Comparison of ENCODE assay signal across 26 mouse cellular contexts in genomic region chr13:20503371-20503770, GRCm38 (mm10).
A peak's percentile ranks its signal among the peaks of the same experiment; 100 is the strongest.
DNase-seq lines count a peak whose midpoint lies in the region; ATAC-seq lines count a peak whose summit lies in the region.
"Had no signal": no experiment of that assay in that cellular context is flagged by ENCODE, and none has a peak within 500 bp of the region (broad histone marks: within the 10 kb centered on the region; RNA-seq: fewer than 3 reads in every experiment).

No protein-coding gene starts in this region.

- peak; percentile 40 for DNase-seq in cerebellum, adult 11-12 months
- DNase-seq in cerebellum, adult 8-10 months = no peak
- peak; percentile 71 for DNase-seq in brain, adult 2 months (ENCODE audit: low read depth, low spot score)
- DNase-seq in cerebellum, adult 9-10 months = peak; percentile 48
- peak; percentile 57 to 75 for DNase-seq in cerebellum, postnatal 14 days
- DNase-seq in embryonic facial prominence, embryonic 10.5 days (ENCODE audit: low spot score) = no peak
- no peak for DNase-seq in heart, embryonic 10.5 days (ENCODE audit: low spot score)
- DNase-seq: adrenal gland, postnatal 10 days; adrenal gland, postnatal 36 days; B cell, adult 2 months; embryo, embryonic 11 days; gastrocnemius, postnatal 25 days; heart, adult 18-20 months; kidney, adult 11 months; kidney, adult 8-10 months had no signal

- H3K4me1 ChIP-seq in embryonic facial prominence, embryonic 10.5 days = no peaks in the 10 kb centered on the region
- peaks cover 13% of the 10 kb centered on the region for H3K4me1 ChIP-seq in forebrain, embryonic 13.5 days
- H3K4me1 ChIP-seq in heart, embryonic 10.5 days = peaks cover 6% of the 10 kb centered on the region; the same call in 1 of the 2 replicates
- H3K4me1 ChIP-seq: forebrain, embryonic 10.5 days; intestine, embryonic 15.5 days; kidney, embryonic 15.5 days had no signal

- no peak overlapping the region for H3K27ac ChIP-seq in embryonic facial prominence, embryonic 10.5 days (replicated peaks)
- H3K27ac ChIP-seq in forebrain, embryonic 13.5 days = no peak overlapping the region
- no peak overlapping the region for H3K27ac ChIP-seq in heart, embryonic 10.5 days
- H3K27ac ChIP-seq: forebrain, embryonic 10.5 days; hindbrain, embryonic 12.5 days; hindbrain, embryonic 15.5 days; intestine, embryonic 15.5 days; kidney, embryonic 15.5 days had no signal

- no peak overlapping the region for H3K9ac ChIP-seq in forebrain, embryonic 13.5 days
- H3K9ac ChIP-seq: hindbrain, embryonic 12.5 days; hindbrain, embryonic 15.5 days; intestine, embryonic 15.5 days; kidney, embryonic 15.5 days had no signal

- no peaks in the 10 kb centered on the region for H3K27me3 ChIP-seq in embryonic facial prominence, embryonic 10.5 days (replicated peaks; ENCODE audit: low read depth, poor library complexity, severe bottlenecking)
- H3K27me3 ChIP-seq in forebrain, embryonic 13.5 days = no peaks in the 10 kb centered on the region
- no peaks in the 10 kb centered on the region for H3K27me3 ChIP-seq in heart, embryonic 10.5 days (ENCODE audit: insufficient read depth, poor library complexity, severe bottlenecking)
- H3K27me3 ChIP-seq: CH12.LX; hindbrain, embryonic 12.5 days; hindbrain, embryonic 15.5 days; intestine, embryonic 15.5 days; kidney, embryonic 15.5 days; Patski had no signal

- 90% methylated on average over 3 of the region's 3 CpGs for WGBS in embryonic facial prominence, embryonic 10.5 days
- 59% methylated on average over 3 of the region's 3 CpGs for WGBS in forebrain, embryonic 13.5 days
- WGBS in heart, embryonic 10.5 days = 90% methylated on average over 3 of the region's 3 CpGs

- H3K4me2 ChIP-seq in forebrain, embryonic 13.5 days = no peak overlapping the region
- H3K4me2 ChIP-seq: heart, embryonic 11.5 days; hindbrain, embryonic 12.5 days; hindbrain, embryonic 15.5 days; intestine, embryonic 15.5 days; kidney, embryonic 15.5 days had no signal

- no peak overlapping the region for H3K4me3 ChIP-seq in embryonic facial prominence, embryonic 10.5 days
- no peak overlapping the region for H3K4me3 ChIP-seq in forebrain, embryonic 13.5 days
- no peak overlapping the region for H3K4me3 ChIP-seq in heart, embryonic 10.5 days
- H3K4me3 ChIP-seq: forebrain, embryonic 10.5 days; hindbrain, embryonic 12.5 days; hindbrain, embryonic 15.5 days; intestine, embryonic 15.5 days; kidney, embryonic 15.5 days had no signal

- no peaks in the 10 kb centered on the region for H3K36me3 ChIP-seq in embryonic facial prominence, embryonic 10.5 days (replicated peaks)
- H3K36me3 ChIP-seq in forebrain, embryonic 13.5 days (ENCODE audit: poor library complexity, severe bottlenecking) = no peaks in the 10 kb centered on the region
- no peaks in the 10 kb centered on the region for H3K36me3 ChIP-seq in heart, embryonic 10.5 days
- H3K36me3 ChIP-seq: forebrain, embryonic 10.5 days; G1E; hindbrain, embryonic 12.5 days; hindbrain, embryonic 15.5 days; intestine, embryonic 15.5 days; kidney, embryonic 15.5 days had no signal

- H3K9me3 ChIP-seq in embryonic facial prominence, embryonic 10.5 days = no peaks in the 10 kb centered on the region
- no peaks in the 10 kb centered on the region for H3K9me3 ChIP-seq in forebrain, embryonic 13.5 days (replicated peaks)
- H3K9me3 ChIP-seq in heart, embryonic 10.5 days = no peaks in the 10 kb centered on the region
- H3K9me3 ChIP-seq: forebrain, embryonic 10.5 days; G1E; hindbrain, embryonic 12.5 days; hindbrain, embryonic 15.5 days; intestine, embryonic 15.5 days; kidney, embryonic 15.5 days had no signal

- no peak for ATAC-seq in forebrain, embryonic 13.5 days
- ATAC-seq: forebrain, embryonic 14.5 days; intestine, embryonic 15.5 days; Patski had no signal

Comparison
In these comparisons a context has a peak if more than half of its experiments do, and no peak if none do; other contexts are left out.
1. DNase-seq: peak in cerebellum, adult 11-12 months (single experiment), brain, adult 2 months (single experiment), cerebellum, adult 9-10 months (single experiment) and cerebellum, postnatal 14 days (2 of 2); none in cerebellum, adult 8-10 months (single experiment), embryonic facial prominence, embryonic 10.5 days (single experiment) and heart, embryonic 10.5 days (single experiment).